Mouse (Mus musculus) embryo, embryonic 11 days (tissue): ENCODE results near the gene Kcnd3.
"Not testable (repeated sequence)": the region's sequence is repeated elsewhere in the genome, so short reads cannot be mapped to it uniquely, and the experiment has no call there.

Experiments used
- DNase-seq: peaks from one replicate; pipeline ENCODE4 v3.0.0-alpha.2; 2015

Gene Kcnd3

DNA sequence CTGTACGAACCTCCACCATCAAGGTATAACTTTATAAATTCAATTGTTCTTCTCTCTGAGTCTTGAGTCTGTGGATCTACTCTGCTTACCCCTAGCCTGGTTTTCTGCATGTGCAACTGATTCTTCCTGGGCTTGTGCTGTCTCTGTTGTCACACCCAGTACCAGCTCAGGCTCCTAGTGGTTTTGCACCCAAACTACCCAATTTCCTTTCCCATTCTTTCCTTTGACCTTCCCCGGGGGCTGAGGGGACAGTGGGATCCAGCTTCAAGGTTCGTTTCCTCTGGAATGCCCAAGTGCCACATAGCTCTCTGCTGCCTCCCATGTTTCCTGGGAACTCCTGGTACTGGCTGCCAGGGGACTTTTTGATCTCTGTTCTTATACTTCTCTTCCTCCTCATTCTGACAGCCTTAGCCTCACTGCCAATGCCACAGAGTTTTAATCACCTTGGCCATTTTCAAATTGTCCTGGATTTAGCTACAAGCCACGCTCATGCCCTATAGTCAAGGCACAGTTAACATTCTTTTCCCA lies 214.9 kb downstream of the Kcnd3 start:
- no peak for DNase-seq

DNA sequence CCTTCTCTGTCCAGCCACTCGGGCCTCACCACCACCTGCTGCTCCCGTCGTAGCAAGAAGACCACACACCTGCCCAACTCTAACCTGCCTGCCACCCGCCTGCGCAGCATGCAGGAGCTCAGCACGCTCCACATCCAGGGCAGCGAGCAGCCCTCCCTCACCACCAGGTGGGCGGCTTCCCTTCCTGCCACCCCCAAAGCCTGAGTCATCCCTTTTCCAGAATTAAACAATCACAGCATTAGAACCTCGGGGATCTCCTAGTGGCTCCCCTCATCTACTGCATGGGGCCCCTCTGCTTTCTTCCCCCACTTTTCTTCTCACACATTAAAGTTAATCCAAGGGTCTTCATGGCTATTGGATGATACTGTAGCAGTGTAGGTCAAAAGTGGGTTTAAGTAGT lies 216.0 kb downstream of the Kcnd3 start:
- no peak for DNase-seq

DNA sequence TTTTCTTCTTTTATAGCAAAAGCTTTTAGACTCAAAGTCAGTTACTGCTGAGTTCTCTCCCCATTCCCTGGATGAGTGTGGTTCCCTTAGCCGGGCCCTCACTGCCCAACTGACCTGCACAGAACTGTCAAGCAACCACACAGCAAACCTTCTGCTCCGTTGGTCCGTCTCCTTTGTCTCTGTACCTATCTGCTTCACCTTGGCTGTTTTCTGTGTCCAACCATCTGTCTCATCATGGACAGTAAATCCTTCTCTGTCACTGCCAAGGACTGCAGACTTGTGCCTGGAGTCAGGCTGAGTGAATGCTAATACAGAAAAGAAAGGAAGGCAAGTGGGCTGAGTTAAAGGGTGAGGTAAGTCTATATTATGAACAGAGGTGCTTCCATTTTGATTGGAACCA lies 217.6 kb downstream of the Kcnd3 start:
- no peak for DNase-seq

DNA sequence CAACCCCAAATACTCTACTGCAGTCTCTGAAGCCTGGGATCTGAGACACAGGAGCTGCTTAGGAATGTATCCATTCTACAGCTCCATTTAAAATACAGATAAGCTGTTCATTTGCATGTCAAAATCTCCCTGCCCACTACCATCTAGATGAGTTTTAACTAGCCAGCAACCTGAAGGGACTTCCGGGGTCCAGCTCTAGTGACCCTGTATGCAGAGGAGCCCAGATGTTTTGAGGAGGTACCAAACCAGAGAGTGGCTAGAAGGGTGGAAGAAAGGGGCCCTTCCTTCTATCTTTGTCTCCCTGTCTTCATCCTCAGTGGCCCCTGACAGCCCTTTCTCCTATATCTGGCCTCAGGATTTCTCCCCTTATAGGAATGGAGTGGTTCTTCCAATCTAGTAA lies 218.7 kb downstream of the Kcnd3 start:
- DNase-seq: no peak

DNA sequence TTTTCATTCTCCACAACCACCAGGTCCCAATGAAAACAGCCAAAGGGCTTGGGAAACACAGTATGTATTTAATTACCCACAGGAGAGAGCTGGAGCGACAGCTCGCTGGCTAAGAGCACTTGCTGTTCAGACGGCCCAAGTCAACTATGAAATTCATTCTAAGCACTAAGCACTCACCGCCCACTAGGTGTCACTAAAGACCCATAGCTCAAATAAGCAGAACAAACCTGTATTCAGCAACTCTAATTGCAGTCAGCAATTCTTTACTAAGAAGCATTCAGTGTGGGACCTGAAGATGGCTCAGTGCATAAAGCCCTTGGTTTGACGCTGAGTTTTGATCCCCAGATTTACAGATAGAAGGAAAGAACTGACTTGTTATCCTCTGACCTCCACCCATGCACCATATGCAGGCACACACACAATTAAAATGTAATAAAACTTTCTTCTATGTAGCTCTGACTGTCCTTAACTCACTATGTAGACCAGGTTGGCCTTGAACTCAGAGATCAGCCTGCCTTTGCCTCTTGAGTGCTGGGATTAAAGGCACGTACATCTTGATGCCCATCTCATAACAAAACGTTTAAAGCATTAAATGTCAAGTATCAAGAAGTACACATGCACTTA lies 222.6 kb downstream of the Kcnd3 start:
- peak; percentile 86 for DNase-seq

DNA sequence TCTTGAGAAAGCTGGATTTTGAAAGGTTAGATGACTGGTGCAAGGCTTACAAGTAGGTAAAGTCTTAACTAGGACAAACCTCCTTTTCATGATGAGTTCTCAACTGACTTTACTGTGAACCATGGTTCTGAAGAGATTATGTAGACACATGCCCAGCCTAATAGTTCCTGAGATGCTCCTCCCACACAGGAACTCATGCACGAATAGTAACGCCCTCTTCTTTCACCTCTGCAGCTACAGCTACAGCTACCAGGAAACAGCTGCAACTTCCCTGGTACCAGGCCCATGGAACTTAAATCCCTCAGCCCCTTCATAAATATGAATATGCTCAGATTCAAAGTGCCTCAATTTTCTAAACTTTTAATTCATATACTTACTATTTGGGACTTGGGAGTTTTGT lies 223.8 kb downstream of the Kcnd3 start:
- no peak for DNase-seq

DNA sequence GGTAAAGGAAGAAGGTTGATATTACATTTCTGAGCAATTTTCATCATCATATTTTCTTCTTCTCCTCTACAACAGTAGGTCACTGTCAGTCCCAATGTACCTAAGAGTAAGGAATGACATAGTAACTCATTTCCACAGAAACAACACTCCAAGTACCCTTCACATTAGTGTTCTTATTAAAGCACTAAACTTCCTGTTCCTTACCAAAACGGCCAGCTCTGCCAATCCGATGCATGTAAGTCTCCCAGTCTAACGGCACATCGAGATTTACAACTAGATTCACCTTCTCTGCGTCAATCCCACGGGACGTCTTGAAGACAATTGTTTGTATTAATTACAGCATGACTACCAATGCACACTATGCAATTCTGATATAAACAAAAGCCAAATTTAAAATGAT lies 228.2 kb downstream of the Kcnd3 start:
- no peak for DNase-seq

DNA sequence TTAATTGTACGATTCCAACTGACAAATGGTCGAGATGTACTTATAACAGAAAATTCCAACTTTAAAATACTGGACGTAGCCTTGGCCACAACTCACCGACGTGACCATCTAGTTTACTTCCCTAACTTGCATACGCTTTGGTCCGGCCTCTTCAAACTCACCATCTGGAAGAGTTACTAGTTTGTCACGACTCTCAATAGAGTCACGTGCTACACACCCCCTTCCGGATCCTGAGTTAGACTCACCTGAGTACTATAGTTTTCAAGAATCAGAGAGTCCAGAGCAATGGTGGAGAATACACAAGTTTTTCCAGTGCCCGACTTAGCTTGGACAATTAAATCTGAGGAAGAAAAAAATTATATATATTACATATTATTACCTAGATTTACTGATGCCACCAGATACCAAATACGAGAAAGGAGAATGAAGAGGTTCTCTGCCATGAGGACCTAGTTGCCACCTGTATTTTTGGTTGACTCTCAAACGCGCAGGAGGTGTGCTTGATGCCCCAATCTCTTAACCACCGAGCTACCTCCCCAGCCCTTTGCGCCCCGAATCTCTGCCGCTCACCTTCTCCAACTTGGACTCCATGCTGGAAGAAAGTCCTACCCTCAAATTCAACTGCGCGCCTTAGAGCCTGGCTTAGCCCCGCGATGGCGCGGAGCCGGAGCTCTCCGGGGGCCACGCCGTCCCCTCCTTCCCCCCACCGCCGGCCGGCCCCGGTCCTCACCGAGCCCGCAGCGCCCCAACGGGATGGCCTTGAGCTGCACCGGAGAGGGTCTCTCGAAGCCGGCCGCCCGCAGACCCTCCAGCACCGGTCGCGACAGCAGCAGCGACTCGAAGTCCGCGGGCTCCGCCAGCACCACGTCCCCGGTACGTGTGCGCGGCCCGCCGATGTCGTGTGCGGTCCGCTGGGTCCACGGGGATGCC lies 234.5 kb downstream of the Kcnd3 start:
- DNase-seq: no peak

DNA sequence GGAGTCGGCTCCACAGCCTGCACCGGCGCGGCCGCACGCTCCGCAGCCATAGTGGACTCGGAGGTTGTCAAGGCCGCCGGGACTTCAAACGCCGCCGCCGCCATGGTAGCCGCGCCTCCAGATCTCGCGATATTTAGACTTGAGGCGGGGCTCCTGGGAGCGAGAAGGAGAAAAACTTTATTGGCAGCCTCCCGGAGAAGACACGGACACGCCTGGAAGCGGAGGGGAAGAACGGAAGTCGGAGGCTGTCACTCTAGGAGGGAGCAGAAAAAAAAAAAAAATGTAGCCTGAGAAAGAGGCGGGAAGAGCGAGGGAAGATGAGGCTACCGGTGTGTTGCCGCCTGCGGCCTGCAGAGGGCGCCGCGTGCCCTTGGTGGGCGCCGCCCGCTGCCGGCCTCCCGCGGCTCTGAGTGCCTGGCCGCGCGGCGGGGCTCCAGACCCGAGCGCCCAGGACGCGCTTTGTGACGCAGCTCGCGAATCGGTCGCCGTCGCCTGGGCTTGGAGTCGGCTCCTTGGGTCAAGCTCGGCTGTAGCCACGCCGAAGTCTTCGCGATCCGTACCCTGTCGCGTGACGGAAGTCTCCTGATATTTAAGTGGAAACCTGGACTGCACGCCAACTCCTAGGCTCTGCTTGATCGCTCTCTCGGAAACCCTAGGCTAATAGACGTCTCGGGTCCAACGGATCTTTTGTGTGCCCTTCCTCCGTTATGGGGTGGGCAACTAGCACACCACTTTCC lies 235.4 kb downstream of the Kcnd3 start, which contains the start of gene Ddx20:
TSS of gene Ddx20 (minus strand) at position 251 of the 737 bp plus-strand sequence.
- peak; percentile 99 for DNase-seq

DNA sequence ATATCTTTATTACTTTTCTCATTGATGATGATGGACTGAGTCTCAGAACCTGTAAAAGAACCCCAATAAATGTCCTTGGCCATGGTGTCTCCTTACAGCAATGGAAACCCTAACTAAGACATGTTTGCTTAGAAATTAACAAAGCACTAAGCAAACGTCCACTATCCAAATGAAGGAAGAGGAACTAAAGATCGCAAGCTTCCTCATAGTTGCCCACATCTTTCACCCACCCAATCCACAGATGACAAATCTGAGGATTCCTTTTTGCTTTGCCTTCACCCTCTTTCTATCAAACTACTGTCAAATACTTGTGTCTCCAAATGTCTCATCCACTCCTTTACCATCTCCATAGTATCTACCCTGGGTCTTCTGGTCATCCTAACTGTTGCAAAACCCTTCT lies 236.4 kb downstream of the Kcnd3 start:
- DNase-seq: no peak

DNA sequence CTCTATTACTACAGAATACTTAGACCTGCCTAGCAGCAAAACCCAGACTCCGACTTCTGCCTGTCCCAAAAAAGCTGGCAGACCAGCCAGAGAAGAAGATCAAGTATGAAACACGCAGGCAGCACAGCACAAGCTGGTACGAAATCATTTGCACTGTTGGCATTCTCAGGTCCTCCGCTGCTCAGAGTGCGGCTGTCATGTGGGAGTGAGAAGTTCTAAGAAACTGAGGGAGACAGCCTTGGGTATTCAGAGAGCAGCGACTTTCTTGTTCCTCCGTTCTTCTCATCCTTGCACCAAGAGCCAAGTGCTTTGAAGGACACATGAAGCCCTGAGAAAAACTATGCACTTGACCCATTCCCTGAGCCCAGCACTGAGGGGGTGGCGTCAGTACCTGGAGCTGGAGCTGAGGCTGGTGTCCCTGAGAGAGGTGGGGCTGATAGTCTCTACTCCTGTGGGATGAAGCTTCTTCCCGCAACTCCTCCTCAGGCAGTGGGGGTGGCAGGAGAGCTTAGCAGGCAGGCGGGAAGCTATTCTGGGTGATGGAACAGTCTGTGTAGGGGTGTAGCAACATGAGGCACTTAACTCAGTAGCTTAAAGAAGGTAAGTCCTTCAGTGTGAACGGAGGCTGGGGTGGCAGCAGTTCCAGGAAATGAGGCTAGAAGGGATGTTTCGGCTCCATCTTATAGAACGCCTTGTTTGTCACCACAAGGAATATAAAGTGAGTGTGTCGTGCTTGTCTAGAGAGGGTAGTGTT lies 241.4 kb downstream of the Kcnd3 start:
- DNase-seq: no peak

DNA sequence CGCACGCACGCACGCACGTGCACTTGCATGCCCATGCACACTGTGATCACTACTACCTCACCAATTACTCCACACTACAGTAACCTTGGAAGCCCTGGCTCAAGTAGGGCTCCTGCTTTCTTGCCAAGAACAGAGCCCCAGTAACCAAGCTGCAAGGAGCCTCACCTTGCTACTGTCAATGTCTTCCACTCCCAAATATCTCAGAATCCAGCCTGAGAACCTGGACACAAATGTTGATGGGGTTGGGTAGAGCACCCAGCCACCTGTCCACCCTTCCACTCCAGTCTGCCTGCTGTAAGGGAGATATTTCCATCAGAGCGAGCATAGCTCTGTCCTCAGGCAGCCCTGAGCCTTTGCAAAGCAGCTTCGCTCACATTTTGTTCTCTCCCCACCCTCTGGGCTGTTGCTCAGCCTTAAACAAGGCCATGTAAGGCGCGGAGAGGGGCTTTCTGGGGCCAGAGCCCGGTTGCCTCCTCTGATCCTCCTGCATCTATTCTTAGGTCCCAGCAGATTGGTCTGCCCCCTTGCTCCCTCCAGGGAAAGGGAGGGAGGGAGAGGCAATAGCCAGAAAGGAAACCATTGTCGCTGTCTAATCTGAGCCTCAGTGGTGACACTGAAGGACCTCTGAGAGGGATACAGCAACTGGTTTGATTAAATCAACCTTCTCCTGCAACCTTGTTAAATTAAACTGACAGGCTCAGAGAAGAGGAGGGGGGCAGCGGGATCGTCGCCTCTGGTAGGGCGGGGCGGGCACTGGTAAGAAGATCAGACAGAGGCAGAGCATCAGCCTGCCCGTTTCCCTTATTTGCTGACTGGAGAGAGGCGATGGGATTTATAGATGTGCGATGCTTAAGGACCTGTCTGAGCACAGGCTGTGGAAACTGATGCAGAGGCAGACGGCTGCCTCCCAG lies 243.6 kb downstream of the Kcnd3 start:
- DNase-seq: peak; percentile 37

DNA sequence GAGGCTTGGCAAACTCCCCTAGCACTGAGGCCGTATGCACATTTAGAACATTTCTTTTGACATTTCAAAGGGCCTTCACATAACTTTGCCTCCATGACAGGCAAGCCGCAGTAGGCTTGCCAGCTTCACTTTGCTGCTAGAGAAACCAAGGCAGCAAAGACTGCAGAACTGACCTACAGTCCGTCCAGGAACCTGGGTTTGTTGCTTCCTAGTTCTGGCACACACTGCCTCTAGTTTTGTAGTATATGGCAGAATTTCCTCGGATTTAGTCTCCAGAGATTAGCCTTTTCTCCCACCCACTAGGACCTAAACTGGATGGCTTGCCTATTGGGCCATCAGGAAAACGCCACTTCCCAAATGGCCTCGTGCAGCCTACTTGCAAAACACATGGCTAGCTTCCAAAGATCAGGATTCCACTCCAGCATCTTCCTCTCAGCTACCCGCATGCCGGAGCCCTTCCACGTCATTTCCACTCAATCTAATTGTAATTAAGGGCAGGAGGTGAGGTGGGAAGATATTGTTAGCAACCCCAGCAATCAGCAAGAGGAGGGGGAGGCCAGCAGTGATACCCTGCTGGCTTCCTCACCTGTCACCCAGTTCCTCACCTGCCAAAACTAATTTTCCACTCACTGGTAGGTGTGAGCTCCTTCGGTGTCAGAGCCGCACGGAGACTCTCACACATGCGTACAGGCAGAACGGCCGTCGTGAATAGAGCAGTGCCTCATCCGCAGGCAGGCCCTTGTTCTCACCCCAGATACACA lies 244.4 kb downstream of the Kcnd3 start:
- DNase-seq: no peak

DNA sequence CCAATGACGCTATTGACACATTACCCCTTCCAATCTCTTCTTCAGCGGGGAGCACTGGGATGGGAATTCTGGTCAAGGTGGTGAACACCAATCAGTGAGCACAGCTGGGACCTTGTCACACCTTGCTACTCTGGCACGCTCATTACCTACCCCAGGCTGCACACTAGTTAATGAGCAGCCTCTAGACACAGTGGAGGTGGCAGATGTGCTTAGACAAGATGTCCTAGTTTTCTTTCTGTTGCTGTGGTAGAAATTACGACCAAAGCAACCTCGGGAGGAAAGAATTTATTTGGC lies 245.0 kb downstream of the Kcnd3 start:
- DNase-seq: no peak

DNA sequence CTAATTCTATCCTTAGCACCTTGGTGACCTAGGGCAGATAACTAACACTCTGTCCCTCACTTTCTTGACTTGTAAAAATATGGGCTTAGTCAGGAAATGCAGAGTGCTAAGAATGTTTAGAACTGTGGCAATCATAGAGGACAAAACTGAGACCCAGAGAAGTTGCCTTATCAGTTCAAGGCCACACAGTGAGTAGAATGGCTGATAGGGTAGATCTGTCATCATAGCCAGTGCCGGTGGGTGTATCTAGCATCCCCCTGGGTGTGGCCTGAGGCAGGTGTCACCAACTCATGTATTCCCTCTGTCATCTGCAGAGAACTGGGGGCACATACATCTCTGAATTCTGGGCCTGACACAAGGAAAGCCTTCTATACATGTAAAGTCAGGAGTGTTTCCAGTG lies 246.2 kb downstream of the Kcnd3 start:
- DNase-seq: no peak

DNA sequence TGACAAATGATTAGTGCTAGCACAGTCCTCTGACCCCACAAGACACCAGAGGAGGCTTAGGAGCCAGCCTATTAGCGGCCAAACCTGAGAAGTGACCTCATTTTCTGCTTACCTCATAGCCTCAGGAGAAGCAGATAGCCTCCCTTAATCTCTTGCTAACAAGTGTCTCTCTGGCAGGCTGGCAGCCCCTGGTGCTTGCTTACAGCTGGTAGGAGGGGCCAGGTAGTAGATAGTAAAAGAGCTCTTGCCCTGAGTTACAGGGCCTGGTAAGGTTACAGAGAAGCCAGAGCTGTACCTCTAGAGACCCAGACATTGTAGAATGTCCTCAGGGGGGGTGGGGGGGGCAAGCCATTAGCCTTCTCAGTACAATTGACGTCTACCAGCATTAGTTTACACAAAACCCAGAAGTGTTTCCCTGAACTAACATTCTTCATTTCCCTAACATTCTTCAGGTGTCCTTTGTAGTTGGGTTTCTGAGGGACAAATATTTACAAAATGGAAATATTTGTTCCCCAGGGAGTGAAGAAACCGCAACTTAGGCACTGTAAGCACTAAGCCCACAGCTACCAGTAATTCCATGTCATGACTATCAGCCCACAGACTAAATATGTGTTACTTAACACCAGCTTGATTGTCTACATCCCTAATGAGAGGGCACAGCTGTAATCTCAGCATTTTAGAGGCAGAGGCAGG lies 247.3 kb downstream of the Kcnd3 start:
- DNase-seq: no peak

DNA sequence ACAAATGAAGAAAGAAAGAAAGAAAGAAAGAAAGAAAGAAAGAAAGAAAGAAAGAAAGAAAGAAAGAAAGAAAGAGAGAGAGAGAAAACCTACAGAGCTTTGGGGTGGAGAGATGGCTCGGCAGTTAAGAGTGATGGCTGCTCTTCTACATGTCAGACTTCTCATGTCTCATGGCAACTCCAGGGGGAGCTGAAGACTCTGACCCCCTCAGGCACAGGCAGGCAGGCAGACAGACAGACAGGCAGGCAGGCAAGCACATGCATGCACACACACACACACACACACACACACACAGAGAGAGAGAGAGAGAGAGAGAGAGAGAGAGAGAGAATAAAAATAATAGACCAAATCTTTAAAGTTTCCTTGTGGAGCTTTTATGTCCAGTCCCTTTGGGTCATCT lies 248.7 kb downstream of the Kcnd3 start:
- not testable (repeated sequence) for DNase-seq

DNA sequence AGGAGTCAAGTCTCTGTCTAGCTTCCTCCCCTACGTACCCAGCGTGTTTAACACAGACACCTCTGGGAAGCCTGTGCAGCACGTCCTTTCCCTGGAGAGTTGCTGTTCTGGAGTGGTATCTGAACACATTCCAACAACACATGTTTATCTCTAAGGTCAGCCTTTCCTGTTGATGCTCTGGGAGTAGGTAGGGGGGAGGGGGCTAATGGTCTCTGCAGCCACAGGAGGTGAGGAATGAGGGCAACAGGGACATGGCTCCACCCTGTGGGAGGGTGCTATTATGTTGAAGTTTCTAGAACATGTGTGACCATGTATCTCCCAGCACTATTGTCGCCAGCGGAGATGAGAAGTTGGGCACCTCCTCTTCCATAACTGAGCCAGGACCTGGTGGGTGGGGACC lies 249.3 kb downstream of the Kcnd3 start:
- DNase-seq: no peak

DNA sequence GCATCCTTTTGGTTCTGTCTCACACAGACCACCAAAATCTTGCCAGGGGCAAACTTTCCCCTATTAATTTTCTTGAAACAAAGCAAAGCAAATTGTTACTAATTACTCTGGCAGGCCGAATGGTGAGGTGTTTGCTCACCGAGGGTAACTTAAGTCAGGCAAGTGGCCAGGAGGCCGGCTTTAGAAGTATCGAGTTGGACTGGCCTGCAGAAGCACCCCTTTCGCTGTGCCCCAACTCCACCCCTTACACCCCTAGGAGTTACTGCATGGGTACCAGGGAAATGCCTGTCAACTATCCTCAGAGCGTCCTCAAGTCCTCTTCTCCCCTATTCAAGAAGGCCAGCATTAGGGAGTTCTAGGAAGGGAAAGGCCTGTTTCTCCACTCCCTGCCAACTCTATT lies 251.4 kb downstream of the Kcnd3 start:
- DNase-seq: no peak
